Mouse (Mus musculus) E14TG2a.4 (cell line): ENCODE measurements around the gene Chd3.

ENCODE experiments used
- CTCF ChIP-seq: conservative IDR thresholded peaks from 2 replicates; pipeline ENCODE4 v1.5.1; 2014; ENCODE audit warnings: low read length
- NANOG ChIP-seq: IDR thresholded peaks from 2 replicates; pipeline ENCODE4 v1.6.1; 2014; ENCODE audit warnings: borderline replicate concordance, low read length, mixed read lengths
- POU5F1 ChIP-seq: IDR thresholded peaks from 2 replicates; pipeline ENCODE4 v1.6.1; 2014; ENCODE audit warnings: low read length, borderline replicate concordance

GRCm38 (mm10) chr11:69413221-69414181 is 44.3 kb upstream of the Chd3 start, which contains the start of gene Kdm6b:
- TF ChIP-seq CTCF = no peak
- TF ChIP-seq NANOG = no peak
- no peak for TF ChIP-seq POU5F1
